Mouse (Mus musculus): Measurements from ENCODE around the gene Wdtc1. TPM values are rescaled to one million over a fixed set of nuclear protein-coding genes. Genes with fewer than 3 reads are reported as not detected.

Gene Wdtc1
- total and polyA plus RNA-seq, 3 experiments: 13.2 to 35.3 TPM; not detected in 1

GRCm38 (mm10) chr4:133278067-133278466, 75.2 kb downstream of the Wdtc1 start:
- H3K36me3 ChIP-seq (ENCODE audit: control insufficient read depth in 1 of 2, insufficient read depth in 2 of 2, low read length in 2 of 2): peaks cover 2 to 17% of the 10 kb centered on the region in 2 experiments; a peak in 3 of 4 replicates
- H3K4me3 ChIP-seq (ENCODE audit: control insufficient read depth in 1 of 2, insufficient read depth in 1 of 2, low read depth in 2 of 2, low read length in 2 of 2): peak overlapping the region; percentile 55 to 99
- no peaks in the 10 kb centered on the region for H3K9me3 ChIP-seq (replicated peaks; ENCODE audit: insufficient read depth, low read length)
- no peak for TF ChIP-seq MYB (IDR thresholded peaks at IDR 0.05; ENCODE audit: low read depth, low read length)
- no peak for TF ChIP-seq ZNF384 (IDR thresholded peaks at IDR 0.05; ENCODE audit: low read depth, low read length)
- 0 out of 2 replicates have a peak, but pooled peaks have one; percentile 58 for TF ChIP-seq CHD1 (IDR thresholded peaks at IDR 0.05; ENCODE audit: low read depth, low read length)
- peak; percentile 36; the same call in 1 of the 2 replicates for TF ChIP-seq MYC (IDR thresholded peaks at IDR 0.05; ENCODE audit: low read depth, low read length)
- no peak for TF ChIP-seq ZKSCAN1 (IDR thresholded peaks at IDR 0.05; ENCODE audit: low read depth, low read length)
- TF ChIP-seq CTCF (IDR thresholded peaks at IDR 0.05 in 2 of 3, conservative IDR thresholded peaks at IDR 0.05 in 1 of 3; ENCODE audit: control insufficient read depth in 1 of 3, insufficient read depth in 1 of 3, low read depth in 2 of 3, low read length in 3 of 3, poor library complexity in 1 of 3, severe bottlenecking in 1 of 3): no peak
- H3K27ac ChIP-seq (ENCODE audit: control insufficient read depth, low read depth, low read length): peak overlapping the region; percentile 87
- peaks cover 31% of the 10 kb centered on the region for H3K79me2 ChIP-seq (ENCODE audit: control insufficient read depth, insufficient read depth, low read length, poor library complexity)
- H3K4me1 ChIP-seq (ENCODE audit: control insufficient read depth in 1 of 2, insufficient read depth in 2 of 2, low read length in 2 of 2): peaks cover 0 to 28% of the 10 kb centered on the region in 2 experiments; a peak in 3 of 4 replicates
- peak; percentile 71 for DNase-seq (ENCODE audit: low read depth, low spot score)
- peak overlapping the region; percentile 82 for H3K9ac ChIP-seq (ENCODE audit: control insufficient read depth, low read depth, low read length, poor library complexity, severe bottlenecking)
- H3K27me3 ChIP-seq (ENCODE audit: control insufficient read depth in 1 of 2, insufficient read depth in 2 of 2, low read length in 2 of 2): no peaks in the 10 kb centered on the region

DNA sequence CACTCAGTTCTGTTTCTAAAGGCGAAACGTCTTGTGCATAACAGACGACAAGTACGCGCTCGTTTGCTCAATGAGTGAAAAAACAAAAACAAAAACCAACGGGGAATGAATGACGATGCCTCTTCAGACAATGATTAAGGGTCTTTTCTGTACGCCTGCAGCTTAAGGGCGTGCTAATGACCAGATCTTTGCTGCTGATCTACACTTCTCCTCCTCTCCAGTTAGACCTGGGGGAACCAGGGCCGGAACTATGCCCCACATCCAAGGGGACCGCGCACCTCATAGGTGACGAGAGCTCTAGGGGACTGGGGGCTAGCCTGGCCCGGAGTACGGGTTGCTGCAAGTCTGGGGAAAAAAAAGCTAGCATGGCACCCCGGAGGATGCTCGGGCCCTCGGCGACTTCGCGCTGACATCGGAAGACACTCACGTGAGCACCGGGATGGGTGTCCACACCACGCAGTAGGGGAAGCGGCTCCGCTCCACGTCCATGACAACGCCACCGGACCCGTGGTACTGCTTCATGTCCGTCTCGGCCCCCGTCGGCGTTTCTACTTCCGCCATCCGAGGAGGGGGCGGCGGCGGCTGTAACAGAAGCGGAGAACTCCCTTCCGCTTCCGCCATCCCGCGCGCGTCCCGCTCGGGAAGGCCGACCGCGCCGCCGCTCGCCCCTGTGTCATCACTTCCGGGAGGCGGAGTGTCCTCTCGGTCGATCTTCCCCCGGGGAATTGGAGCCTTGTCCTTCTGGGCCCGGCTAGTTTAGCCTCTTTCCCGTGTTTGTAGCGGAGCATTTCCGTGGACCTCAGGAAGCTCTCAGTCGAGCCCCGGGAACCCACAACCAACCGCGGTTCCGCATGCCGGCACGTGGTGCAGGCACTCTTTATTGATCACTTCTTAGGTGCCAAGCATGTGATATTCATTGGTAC, 75.9 kb downstream of the Wdtc1 start, which contains the start of gene Tmem222:
Gene Tmem222 (minus strand): TSS at position 689 of the 923 bp plus-strand sequence.
- no peaks in the 10 kb centered on the region for H3K9me3 ChIP-seq (replicated peaks; ENCODE audit: insufficient read depth, low read length)
- peak within 1 kb of the TSS; percentile 93 for H3K27ac ChIP-seq (ENCODE audit: control insufficient read depth, low read depth, low read length)
- peaks cover 32% of the 10 kb centered on the region for H3K79me2 ChIP-seq (ENCODE audit: control insufficient read depth, insufficient read depth, low read length, poor library complexity)
- H3K36me3 ChIP-seq (ENCODE audit: control insufficient read depth in 1 of 2, insufficient read depth in 2 of 2, low read length in 2 of 2): peaks cover 2 to 13% of the 10 kb centered on the region in 2 experiments; a peak in 3 of 4 replicates
- H3K9ac ChIP-seq (ENCODE audit: control insufficient read depth, low read depth, low read length, poor library complexity, severe bottlenecking): peak within 1 kb of the TSS; percentile 98
- H3K4me3 ChIP-seq (ENCODE audit: control insufficient read depth in 1 of 2, insufficient read depth in 1 of 2, low read depth in 2 of 2, low read length in 2 of 2): peak within 1 kb of the TSS; percentile 86 to 99
- peaks cover 0 to 21% of the 10 kb centered on the region in 2 experiments; a peak in 3 of 4 replicates for H3K4me1 ChIP-seq (ENCODE audit: control insufficient read depth in 1 of 2, insufficient read depth in 2 of 2, low read length in 2 of 2)
- H3K27me3 ChIP-seq (ENCODE audit: control insufficient read depth in 1 of 2, insufficient read depth in 2 of 2, low read length in 2 of 2): no peaks in the 10 kb centered on the region
- DNase-seq (ENCODE audit: low read depth, low spot score): peak; percentile 97
- TF ChIP-seq USF1 (IDR thresholded peaks at IDR 0.05; ENCODE audit: low read depth, low read length) (no peak), POLR2AphosphoS2 (IDR thresholded peaks at IDR 0.05; ENCODE audit: low read length) (peak; percentile 88), MEF2A (IDR thresholded peaks at IDR 0.05; ENCODE audit: extremely low read depth, insufficient replicate concordance, low read depth, low read length, poor library complexity, severe bottlenecking) (peak; percentile 64; the same call in 1 of the 2 replicates), TAL1 (IDR thresholded peaks at IDR 0.05; ENCODE audit: low read length) (no peak), MAZ (IDR thresholded peaks at IDR 0.05; ENCODE audit: low read depth, low read length) (peak; percentile 70; the same call in 1 of the 2 replicates), TCF12 (IDR thresholded peaks at IDR 0.05; ENCODE audit: low read depth, low read length) (peak; percentile 79), TBP (IDR thresholded peaks at IDR 0.05; ENCODE audit: low read depth, low read length) (peak; percentile 90), GATA1 (IDR thresholded peaks at IDR 0.05; ENCODE audit: low read depth, low read length) (no peak), MYC (IDR thresholded peaks at IDR 0.05; ENCODE audit: low read depth, low read length) (0 out of 2 replicates have a peak, but pooled peaks have one; percentile 49), USF2 (IDR thresholded peaks at IDR 0.05; ENCODE audit: borderline replicate concordance in 1 of 2, insufficient read depth in 1 of 2, low read depth in 1 of 2, low read length in 2 of 2) (no peak), CHD1 (IDR thresholded peaks at IDR 0.05; ENCODE audit: low read depth, low read length) (no peak), NRF1 (IDR thresholded peaks at IDR 0.05; ENCODE audit: insufficient read depth, low read depth, low read length, poor library complexity, severe bottlenecking) (peak; percentile 48; the same call in 1 of the 2 replicates), NELFE (IDR thresholded peaks at IDR 0.05; ENCODE audit: low read depth, low read length) (peak; percentile 77), CHD2 (IDR thresholded peaks at IDR 0.05; ENCODE audit: low read length) (no peak), ZKSCAN1 (IDR thresholded peaks at IDR 0.05; ENCODE audit: low read depth, low read length) (no peak), MAFK (IDR thresholded peaks at IDR 0.05; ENCODE audit: borderline replicate concordance, low read depth, low read length) (no peak), E2F4 (IDR thresholded peaks at IDR 0.05; ENCODE audit: borderline replicate concordance, low read depth, low read length) (peak; percentile 73; the same call in 1 of the 2 replicates), SIN3A (IDR thresholded peaks at IDR 0.05; ENCODE audit: low read length) (peak; percentile 92), SMC3 (IDR thresholded peaks at IDR 0.05; ENCODE audit: low read depth, low read length) (no peak), KAT2A (conservative IDR thresholded peaks at IDR 0.05; ENCODE audit: low read depth, low read length) (no peak; the same call in 1 of the 2 replicates), ZMIZ1 (IDR thresholded peaks at IDR 0.05; ENCODE audit: low read depth, low read length) (peak; percentile 80; the same call in 1 of the 2 replicates), GABPA (IDR thresholded peaks at IDR 0.05; ENCODE audit: low read depth, low read length) (no peak), RCOR1 (IDR thresholded peaks at IDR 0.05; ENCODE audit: low read depth, low read length) (0 out of 2 replicates have a peak, but pooled peaks have one; percentile 3), ETS1 (IDR thresholded peaks at IDR 0.05; ENCODE audit: low read depth, low read length) (peak; percentile 62)

Data from MEL (cell line).